Mouse (Mus musculus) cerebellum, adult 2 months (tissue): ENCODE measurements at regions not wholly inside any gene's neighbourhood (a gene's known extent, or its start where the extent isn't known, plus 50 kb on each side); places are given as distances from the start of the nearest gene placed in this dataset.

Experiments
- CTCF ChIP-seq: fragments of 200-500 bp; IDR thresholded peaks from 2 replicates; pipeline ENCODE4 v1.5.1; 2011; ENCODE audit warnings: low read depth, mild to moderate bottlenecking, control low read depth, low read length, moderate library complexity, borderline replicate concordance; ENCODE audit not compliant: insufficient read depth
- POLR2A ChIP-seq: fragments of 200-500 bp; IDR thresholded peaks from 2 replicates; pipeline ENCODE4 v1.6.1; 2011; ENCODE audit warnings: low read length, control low read depth, borderline replicate concordance; ENCODE audit not compliant: insufficient read depth

- TF ChIP-seq CTCF, result no peak
- no peak for TF ChIP-seq POLR2A
Measured at GRCm38 (mm10) chr12:107539683-107540082, 51.3 kb downstream of the 3110018I06Rik start.
